Mouse (Mus musculus): ENCODE measurements around the gene Gm4559. TPM values are rescaled to one million over a fixed set of nuclear protein-coding genes. Genes with fewer than 3 reads are reported as not detected.
A peak's percentile ranks its signal among the peaks of the same experiment; 100 is the strongest.
"Not testable (repeated sequence)": the region's sequence is repeated elsewhere in the genome, so short reads cannot be mapped to it uniquely, and the experiment has no call there.

Gm4559 gene
- not detected in 2 replicates for polyA plus RNA-seq (2012; ENCODE audit: insufficient read depth, low replicate concordance)

DNA sequence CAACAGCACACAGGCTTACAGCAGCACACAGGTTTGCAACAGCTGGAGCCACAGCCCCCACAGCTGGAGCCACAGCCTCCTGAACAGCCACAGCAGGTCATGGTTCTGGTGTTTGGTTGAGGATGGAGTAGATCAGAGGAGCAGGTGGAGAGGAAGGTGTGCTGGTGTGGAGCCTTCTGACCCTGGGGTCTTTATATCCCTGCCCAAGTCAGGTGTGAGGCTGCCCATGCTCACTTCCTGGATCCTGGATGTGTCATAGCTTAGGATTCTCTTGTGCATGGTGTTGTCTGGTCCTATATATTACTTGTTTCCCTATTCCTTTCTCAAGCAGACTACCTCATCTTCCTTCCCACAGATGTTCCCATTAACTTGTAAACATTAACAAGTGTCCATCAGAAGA, at the start of gene Gm4559:
Gene Gm4559 (minus strand): TSS at position 101 of the 400 bp plus-strand sequence.
- H3K4me1 ChIP-seq; H3K9me3 ChIP-seq; H3K4me3 ChIP-seq (replicated peaks); H3K36me3 ChIP-seq (replicated peaks; ENCODE audit: low read length): not testable (repeated sequence)
- peaks cover 31% of the 10 kb centered on the region for H3K27me3 ChIP-seq (replicated peaks)

DNA sequence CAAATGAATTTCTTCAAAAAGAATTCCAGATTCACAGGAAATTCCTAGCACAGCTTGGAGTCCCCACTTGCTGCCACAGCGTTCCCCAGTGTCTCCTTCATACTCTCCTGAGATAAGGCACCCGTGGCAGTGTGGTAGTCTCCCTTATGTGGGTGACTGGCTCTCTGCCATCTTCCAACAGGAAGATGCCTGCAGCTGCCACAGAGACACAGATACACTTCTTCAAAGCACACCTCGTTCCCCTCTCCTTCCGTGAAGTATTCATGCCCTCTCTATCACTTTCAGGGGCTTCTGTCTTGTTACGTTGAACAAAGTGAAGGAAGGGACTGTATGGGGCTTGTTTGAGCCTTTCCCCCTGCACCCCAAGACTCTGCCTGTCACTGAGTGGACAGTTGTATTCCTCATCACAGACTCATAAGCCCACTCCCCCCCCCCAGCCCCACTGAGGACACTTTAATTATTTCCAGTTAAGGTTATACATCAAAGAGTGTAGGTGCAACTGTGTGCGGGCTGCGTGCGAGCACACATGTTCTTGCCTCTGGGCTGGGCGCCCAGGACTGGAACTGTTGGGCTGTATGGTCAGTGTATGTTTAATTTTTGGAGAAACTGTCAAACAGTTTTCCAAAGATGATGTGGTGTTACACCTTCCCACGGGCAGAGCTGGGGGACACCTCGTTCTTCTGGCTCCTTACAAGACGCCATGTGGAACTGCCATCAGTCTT, 49.4 kb upstream of the Gm4559 start:
- no peaks in the 10 kb centered on the region for H3K9me3 ChIP-seq
- no peak for TF ChIP-seq GATA1 (IDR thresholded peaks at IDR 0.05; ENCODE audit: borderline replicate concordance, low read length)
- no peak for TF ChIP-seq FLI1 (IDR thresholded peaks at IDR 0.05; ENCODE audit: low read length)
- no peaks in the 10 kb centered on the region for H3K36me3 ChIP-seq (replicated peaks; ENCODE audit: low read length)
- peaks cover 10% of the 10 kb centered on the region; the same call in 1 of the 2 replicates for H3K4me1 ChIP-seq
- H3K27me3 ChIP-seq (replicated peaks), result peaks cover 62% of the 10 kb centered on the region
- no peak overlapping the region for H3K4me3 ChIP-seq (replicated peaks)

DNA sequence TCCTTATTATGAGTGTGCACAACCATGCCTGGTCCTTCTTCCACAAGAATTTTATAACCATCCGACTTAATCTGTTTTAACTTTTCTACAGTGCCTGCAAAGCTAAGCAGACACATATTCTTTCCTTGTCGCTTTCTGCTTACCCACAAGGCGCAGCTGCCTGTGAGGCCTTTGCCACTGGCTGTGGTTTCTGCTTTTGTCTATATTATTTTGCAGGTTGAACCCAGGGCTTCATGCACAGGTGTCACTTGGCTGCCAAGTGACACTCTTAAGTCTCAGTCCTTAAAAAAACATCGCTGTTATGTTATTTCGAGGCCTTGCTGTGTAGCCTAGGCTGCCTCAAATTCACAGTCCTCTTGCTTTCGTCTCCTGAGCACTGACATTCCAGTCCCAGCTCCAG, 48.5 kb upstream of the Gm4559 start:
- peaks cover 6% of the 10 kb centered on the region; the same call in 1 of the 2 replicates for H3K4me1 ChIP-seq

DNA sequence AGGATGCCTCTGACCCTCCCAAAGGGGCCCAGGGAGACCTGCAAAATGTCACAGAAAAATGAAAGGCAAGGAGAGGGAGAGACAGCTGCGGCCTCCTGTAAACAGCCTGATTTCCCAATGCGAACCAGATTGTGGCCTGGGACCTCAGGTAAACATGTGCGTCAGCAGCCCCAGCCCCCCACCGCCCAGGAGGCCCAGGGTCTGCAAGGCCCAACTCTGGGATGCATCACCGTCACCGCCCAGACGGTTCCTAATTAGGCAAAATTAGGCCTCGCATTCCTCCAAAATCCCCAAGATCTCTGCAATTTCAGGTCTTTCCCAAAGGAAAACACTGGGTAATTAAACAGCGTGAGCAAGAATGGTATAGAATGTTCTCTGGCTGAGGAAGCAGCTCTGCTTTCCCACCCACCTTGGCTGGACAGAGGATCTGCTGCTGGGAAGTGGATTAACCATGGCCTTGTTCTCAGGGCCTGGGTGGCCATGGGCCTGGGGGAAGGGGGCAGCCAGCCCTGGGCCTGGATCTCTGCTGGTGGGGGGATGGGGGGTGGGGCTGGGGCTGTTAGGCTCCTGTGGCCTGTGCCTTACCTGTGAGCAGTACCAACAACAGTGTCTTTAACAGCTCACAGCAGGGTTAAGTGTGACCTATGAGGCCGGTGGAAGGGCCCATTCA, 47.6 kb upstream of the Gm4559 start:
- H3K36me3 ChIP-seq (replicated peaks; ENCODE audit: low read length); H3K9me3 ChIP-seq; H3K4me1 ChIP-seq; H3K4me3 ChIP-seq (replicated peaks): not testable (repeated sequence)
- peaks cover 62% of the 10 kb centered on the region for H3K27me3 ChIP-seq (replicated peaks)

More for the DNA sequence above, 48.5 kb upstream of the Gm4559 start:
- TF ChIP-seq FLI1 (IDR thresholded peaks at IDR 0.05; ENCODE audit: low read length) (no peak), GATA1 (IDR thresholded peaks at IDR 0.05; ENCODE audit: borderline replicate concordance, low read length) (no peak)
- H3K9me3 ChIP-seq, result no peaks in the 10 kb centered on the region
- H3K27me3 ChIP-seq (replicated peaks), result peaks cover 63% of the 10 kb centered on the region
- H3K36me3 ChIP-seq (replicated peaks; ENCODE audit: low read length), result no peaks in the 10 kb centered on the region
- H3K4me3 ChIP-seq (replicated peaks), result no peak overlapping the region

DNA sequence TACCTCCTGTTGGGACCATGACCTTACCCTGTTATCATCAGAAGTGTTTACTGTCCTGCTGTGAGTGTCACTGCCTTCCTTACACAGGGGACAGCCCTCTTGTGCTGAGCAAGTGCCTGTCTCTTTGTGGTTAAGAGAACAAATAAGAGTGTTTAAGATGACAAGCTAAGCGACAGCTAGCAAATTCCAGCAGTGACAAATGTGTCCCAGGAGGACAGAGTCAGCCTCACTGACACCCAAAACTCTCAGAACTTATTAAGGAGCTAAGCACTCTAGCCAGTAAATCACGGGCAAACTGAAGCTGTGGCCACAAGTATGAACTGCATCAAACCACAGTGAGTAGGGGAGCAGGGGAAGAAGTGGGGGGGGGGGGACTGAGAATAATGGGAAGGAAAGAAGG, 46.7 kb upstream of the Gm4559 start:
- no peak overlapping the region for H3K4me3 ChIP-seq (replicated peaks)
- H3K36me3 ChIP-seq (replicated peaks; ENCODE audit: low read length), result no peaks in the 10 kb centered on the region
- H3K27me3 ChIP-seq (replicated peaks), result peaks cover 57% of the 10 kb centered on the region
- TF ChIP-seq FLI1 (IDR thresholded peaks at IDR 0.05; ENCODE audit: low read length), result no peak
- TF ChIP-seq GATA1 (IDR thresholded peaks at IDR 0.05; ENCODE audit: borderline replicate concordance, low read length), result no peak
- peaks cover 13% of the 10 kb centered on the region for H3K4me1 ChIP-seq
- no peaks in the 10 kb centered on the region for H3K9me3 ChIP-seq

DNA sequence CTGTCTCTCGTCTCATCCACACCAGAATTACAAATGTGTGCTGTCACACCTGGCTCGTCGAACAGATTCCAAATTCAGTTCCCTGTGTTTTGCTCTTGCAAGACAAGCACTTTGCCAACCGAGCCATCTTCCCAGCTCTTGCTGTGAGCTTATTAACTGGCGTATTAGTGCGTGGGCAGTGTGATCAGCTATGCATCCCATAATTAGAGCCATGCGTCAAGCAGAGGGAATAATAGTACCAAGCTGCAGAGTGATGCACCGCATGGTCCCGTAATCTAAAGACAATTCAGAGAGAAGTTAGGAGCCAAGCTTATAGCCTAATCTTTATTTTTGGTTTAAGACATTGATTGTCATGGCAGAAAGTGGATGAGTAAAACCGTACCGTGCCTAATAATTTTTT, 45.0 kb upstream of the Gm4559 start:
- Histone ChIP-seq H3K4me3 (replicated peaks) (no peak overlapping the region), H3K9me3 (no peaks in the 10 kb centered on the region), H3K27me3 (replicated peaks) (peaks cover 53% of the 10 kb centered on the region), H3K4me1 (peaks cover 29% of the 10 kb centered on the region), H3K36me3 (replicated peaks; ENCODE audit: low read length) (no peaks in the 10 kb centered on the region)
- TF ChIP-seq GATA1 (IDR thresholded peaks at IDR 0.05; ENCODE audit: borderline replicate concordance, low read length) (no peak), FLI1 (IDR thresholded peaks at IDR 0.05; ENCODE audit: low read length) (no peak)

DNA sequence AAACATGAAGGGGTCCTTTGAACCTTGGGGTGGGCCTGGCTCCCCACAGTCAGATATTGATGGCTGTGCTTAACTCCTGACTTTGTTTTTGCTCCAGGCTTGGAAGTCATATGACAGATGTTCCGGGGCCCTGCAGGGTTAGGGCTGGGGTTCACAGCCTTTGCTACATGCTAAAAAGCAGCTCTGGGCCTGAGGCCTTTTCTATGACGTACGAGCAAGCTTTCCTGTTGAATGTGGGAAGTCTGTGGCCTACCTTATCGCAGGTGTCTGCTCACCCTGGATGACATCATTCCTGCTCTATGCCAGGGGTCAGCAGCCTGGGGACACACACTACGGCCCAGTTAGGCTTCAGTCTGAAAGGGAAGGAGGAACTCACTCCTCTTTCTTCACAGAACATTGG, 43.1 kb upstream of the Gm4559 start:
- no peaks in the 10 kb centered on the region for H3K9me3 ChIP-seq
- TF ChIP-seq FLI1 (IDR thresholded peaks at IDR 0.05; ENCODE audit: low read length), result no peak
- TF ChIP-seq GATA1 (IDR thresholded peaks at IDR 0.05; ENCODE audit: borderline replicate concordance, low read length), result no peak
- no peak overlapping the region for H3K4me3 ChIP-seq (replicated peaks)
- peaks cover 47% of the 10 kb centered on the region for H3K27me3 ChIP-seq (replicated peaks)
- H3K4me1 ChIP-seq, result peaks cover 36% of the 10 kb centered on the region
- no peaks in the 10 kb centered on the region for H3K36me3 ChIP-seq (replicated peaks; ENCODE audit: low read length)

DNA sequence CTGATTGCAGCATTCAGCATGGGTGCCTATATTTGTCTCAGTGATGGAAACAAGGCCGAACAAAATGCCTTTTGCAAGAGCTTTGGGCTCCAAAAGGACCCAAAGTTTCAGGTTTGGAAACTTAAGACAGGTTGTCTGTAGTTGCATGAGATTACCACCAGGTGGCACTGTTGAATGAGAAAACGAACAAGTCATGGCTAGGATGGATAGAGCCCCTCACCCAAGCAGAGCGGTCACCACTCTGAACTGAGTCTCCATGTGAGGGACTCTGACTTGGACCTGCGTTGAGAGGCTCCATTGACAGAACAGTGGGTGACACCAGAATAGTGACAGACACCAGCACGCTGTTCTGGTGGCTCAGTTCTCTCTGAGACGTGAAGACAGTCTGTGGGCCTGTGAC, 42.4 kb upstream of the Gm4559 start:
- no peak for TF ChIP-seq GATA1 (IDR thresholded peaks at IDR 0.05; ENCODE audit: borderline replicate concordance, low read length)
- TF ChIP-seq FLI1 (IDR thresholded peaks at IDR 0.05; ENCODE audit: low read length), result no peak
- H3K9me3 ChIP-seq, result no peaks in the 10 kb centered on the region
- H3K4me1 ChIP-seq, result peaks cover 37% of the 10 kb centered on the region
- H3K27me3 ChIP-seq (replicated peaks), result peaks cover 53% of the 10 kb centered on the region
- no peak overlapping the region for H3K4me3 ChIP-seq (replicated peaks)
- H3K36me3 ChIP-seq (replicated peaks; ENCODE audit: low read length), result no peaks in the 10 kb centered on the region

DNA sequence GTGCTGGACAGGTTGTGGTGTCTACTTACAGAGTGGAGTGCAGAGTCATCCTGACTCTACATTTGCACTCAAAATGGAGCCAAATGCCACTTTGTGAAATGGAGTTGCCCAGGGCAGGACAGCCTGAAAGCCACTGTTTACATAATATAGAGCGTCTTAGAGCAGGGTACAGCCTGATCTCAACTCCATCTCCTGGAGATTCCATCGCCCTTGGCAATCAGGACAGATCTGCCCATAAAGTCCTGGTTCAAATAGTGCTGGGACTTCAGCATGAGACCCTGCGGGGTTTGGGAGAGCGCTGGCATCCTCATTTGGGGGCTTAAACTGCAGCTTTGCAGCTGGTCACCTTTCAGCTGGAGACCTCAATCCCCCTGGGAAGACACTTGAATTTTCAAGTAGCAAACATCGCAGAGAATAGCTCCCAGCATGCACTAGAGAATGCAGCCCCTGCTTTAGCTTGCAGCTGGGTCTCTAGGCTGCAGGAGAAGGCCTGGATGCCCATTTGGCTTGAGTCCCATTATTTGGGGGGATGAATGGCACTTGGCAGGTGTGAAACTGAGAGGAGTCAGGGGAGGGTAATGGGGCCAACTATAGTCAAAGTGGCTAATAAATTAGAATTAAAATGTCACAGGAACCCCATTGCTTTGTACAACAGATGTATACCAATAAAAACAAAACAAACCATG, 40.6 kb upstream of the Gm4559 start:
- H3K9me3 ChIP-seq, result 0 out of 2 replicates have a peak, but pooled peaks cover 1% of the 10 kb centered on the region
- H3K27me3 ChIP-seq (replicated peaks), result peaks cover 48% of the 10 kb centered on the region
- peak overlapping the region; percentile 1 for H3K4me3 ChIP-seq (replicated peaks)
- no peak for TF ChIP-seq FLI1 (IDR thresholded peaks at IDR 0.05; ENCODE audit: low read length)
- no peaks in the 10 kb centered on the region for H3K36me3 ChIP-seq (replicated peaks; ENCODE audit: low read length)
- H3K4me1 ChIP-seq, result peaks cover 32% of the 10 kb centered on the region

DNA sequence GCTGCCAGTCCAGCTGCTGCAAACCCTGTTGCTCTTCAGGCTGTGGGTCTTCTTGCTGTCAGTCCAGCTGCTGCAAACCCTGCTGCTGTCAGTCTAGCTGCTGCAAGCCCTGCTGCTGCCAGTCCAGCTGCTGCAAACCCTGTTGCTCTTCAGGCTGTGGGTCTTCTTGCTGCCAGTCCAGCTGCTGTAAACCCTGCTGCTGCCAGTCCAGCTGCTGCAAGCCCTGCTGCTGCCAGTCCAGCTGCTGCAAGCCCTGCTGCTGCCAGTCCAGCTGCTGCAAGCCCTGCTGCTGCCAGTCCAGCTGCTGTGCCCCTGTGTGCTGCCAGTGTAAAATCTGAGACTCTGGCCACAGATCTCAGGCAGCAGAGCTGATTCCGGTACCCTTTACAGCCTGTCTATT, 29.8 kb upstream of the Gm4559 start:
- Histone ChIP-seq H3K4me1 (peaks cover 17% of the 10 kb centered on the region), H3K27me3 (replicated peaks) (peaks cover 57% of the 10 kb centered on the region)
- not testable (repeated sequence) for H3K36me3 ChIP-seq (replicated peaks; ENCODE audit: low read length); H3K4me3 ChIP-seq (replicated peaks); H3K9me3 ChIP-seq

Data from megakaryocyte, embryonic 14.5 days (primary cell).